Mouse (Mus musculus) CD4-positive, CD25-positive, alpha-beta regulatory T cell, adult 4 months (primary cell): ENCODE data around the gene Nup133. TPM values are rescaled to one million over a fixed set of nuclear protein-coding genes. Genes with fewer than 3 reads are reported as not detected.

ENCODE experiments used
- polyA plus RNA-seq, 2 experiments: library from polyadenylated mRNA; unstranded; fragments of 100-300 nt; shearing (Covaris generic); gene quantifications; one replicate each; pipeline ENCODE4 v1.2.1; 2017

Gene Nup133
- polyA plus RNA-seq, 2 experiments from 2014 or later = 9.0 to 10.2 TPM

Other genes starting within 250 kb of the Nup133 start
- gene Rab4a, start 143.3 kb downstream of the Nup133 start, polyA plus RNA-seq = 1 to 10 TPM; 2.7 to 9.6 TPM
- gene Ccsap, start 89.1 kb downstream of the Nup133 start, polyA plus RNA-seq = 1 to 10 TPM; 3.2 to 4.4 TPM
- gene Acta1, start 54.5 kb downstream of the Nup133 start, polyA plus RNA-seq = under 1 TPM in 1 of 2 experiments, not detected in 1; 0.30 TPM
- 1 to 10 TPM in 1 of 2 experiments, under 1 TPM in 1; 0.73 to 1.5 TPM for gene Abcb10, start 33.9 kb upstream of the Nup133 start, polyA plus RNA-seq
- gene Taf5l, start 72.1 kb upstream of the Nup133 start, polyA plus RNA-seq = 10 to 100 TPM; 12.3 to 13.2 TPM
- 1 to 10 TPM; 2.5 to 7.8 TPM for gene Urb2, start 72.2 kb upstream of the Nup133 start, polyA plus RNA-seq